Mouse (Mus musculus) thymus, adult 2 months (tissue): Measurements from ENCODE around the gene 2210408I21Rik.

Experiments used
- CTCF ChIP-seq: fragments of 200-500 bp; IDR thresholded peaks from 2 replicates; pipeline ENCODE4 v1.5.1; 2012; ENCODE audit warnings: mild to moderate bottlenecking, control low read depth, low read length, moderate library complexity, borderline replicate concordance; ENCODE audit not compliant: control insufficient read depth, poor library complexity, insufficient read depth; ENCODE audit errors: extremely low read depth
- POLR2A ChIP-seq: fragments of 200-500 bp; IDR thresholded peaks from 2 replicates; pipeline ENCODE4 v1.6.1; 2012; ENCODE audit warnings: mild to moderate bottlenecking, low read length, control low read depth, moderate library complexity; ENCODE audit not compliant: control insufficient read depth, poor library complexity, insufficient read depth; ENCODE audit errors: extremely low read depth

DNA sequence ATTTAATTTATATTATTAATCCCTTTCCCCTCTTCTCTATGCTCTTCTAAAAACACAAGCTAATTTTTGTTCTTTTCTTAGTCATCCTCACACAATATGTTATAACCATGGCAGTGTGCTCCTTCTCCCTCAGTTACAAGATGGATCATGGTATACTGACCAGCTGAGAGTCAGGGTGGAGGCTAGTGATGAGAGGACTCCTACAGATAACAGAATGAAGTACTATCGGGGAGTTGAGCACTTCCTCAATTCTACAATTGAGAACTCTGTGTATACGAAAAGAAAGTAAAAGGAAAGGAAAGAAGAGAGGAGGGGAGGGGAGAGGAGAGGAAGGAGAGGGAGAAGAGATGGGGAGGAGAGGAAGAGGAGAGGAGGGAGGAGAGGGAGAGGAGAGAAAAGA lies 206.8 kb downstream of the 2210408I21Rik start:
- TF ChIP-seq CTCF (no peak), POLR2A (no peak)
